Mouse (Mus musculus) thymus, postnatal 0 days (tissue): ENCODE measurements at regions not wholly inside any gene's neighbourhood (a gene's known extent, or its start where the extent isn't known, plus 50 kb on each side); places are given as distances from the start of the nearest gene placed in this dataset.

Experiments used
- DNase-seq: peaks from one replicate; pipeline ENCODE4 v3.0.0-alpha.2; 2015; ENCODE audit warnings: low spot score

DNA sequence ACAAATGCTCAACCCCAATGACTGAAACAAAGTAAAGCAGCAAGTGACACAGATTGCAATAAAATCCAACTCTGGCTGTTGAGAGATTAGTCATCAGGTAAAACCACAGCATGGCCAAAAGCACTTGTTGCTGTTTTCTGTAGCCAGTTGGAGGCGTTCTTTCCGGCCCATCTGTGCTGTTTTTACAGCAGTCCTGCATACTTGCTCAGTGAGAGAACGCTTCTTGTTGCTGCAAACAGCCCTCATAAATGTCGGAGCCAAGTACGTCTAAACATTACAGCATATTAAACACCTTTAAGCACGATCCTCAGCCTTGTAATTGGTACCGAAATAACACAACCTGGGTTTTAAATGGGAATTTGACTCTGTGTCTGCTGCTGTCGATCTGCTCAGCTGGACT lies 65.6 kb upstream of the Hs3st3a1 start:
- DNase-seq = no peak

DNA sequence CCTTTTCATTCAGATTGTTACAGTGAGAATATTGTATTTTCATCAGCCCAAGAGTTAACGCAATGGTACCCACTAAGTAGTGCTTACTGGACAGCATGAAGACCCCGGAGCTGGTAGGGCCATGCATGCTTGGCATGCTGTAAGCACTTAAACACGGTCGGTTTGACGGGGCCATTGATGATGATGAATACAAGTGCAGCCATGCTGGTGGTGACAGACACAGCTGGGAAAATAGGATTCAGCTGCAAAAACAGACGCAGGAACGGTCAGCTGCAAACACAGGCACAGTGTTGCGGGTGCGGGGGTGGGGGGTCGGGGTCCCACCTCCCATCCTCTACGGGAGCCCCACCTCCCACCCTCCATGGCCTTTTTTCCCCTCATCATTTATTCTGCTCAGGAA lies 99.7 kb upstream of the Hs3st3a1 start:
- no peak for DNase-seq

DNA sequence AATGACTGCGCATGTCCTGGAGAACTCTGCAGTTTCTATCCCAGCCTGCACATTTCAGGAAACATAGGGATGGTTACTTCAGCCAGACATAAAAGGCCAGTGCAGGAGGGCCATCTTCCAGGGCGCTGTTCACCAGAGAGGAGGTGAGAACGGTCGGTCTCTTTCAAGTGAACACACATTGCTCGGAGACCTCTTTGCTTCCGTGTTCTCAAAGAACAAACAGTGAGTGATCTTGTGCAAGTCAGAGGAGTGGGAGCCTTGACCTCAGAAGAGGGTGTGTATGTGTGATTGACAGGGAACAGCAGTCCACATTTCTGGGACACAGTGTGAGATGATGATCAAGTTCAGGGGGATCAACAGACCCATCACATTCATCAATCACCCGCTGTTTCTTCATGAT lies 102.7 kb upstream of the Hs3st3a1 start:
- DNase-seq = no peak

DNA sequence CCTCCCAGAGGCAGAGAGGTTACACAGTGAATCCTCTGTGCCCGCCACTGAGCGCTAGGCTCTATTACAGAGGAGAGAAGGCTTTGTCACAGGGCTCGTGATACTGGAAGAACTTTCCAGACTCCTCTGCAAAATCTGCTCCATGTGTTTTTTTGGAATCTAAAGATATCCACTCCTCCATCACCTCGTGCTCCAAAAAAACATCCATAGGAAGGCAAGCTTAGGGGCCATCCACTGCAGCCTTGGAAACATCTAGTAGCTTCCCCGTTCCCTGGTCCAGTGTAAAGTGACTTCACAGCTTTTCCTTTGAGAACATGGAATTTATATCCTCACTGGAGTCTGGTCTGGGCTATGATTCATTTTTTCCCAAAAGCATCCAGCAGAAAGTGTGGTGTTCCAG lies 103.3 kb upstream of the Hs3st3a1 start:
- DNase-seq = no peak

DNA sequence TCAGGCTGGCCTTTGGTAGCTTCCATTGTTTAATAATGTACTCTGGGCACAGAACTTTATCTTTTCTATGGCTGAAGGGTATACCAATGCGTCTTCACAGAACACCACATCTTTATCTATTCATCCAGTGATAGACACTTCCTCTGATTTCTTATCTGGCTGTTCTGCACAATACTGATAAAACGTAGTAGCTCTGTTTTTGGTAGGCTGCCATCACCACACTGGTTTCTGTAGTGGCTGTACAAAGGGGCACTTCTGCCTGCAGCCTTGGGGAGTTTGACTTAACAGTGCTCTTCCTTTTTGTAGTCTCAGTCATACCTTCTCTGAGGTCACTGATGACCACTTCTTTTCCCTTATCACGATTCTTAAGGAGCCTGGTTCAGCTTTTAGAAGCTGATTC lies 106.0 kb upstream of the Hs3st3a1 start:
- DNase-seq = no peak

DNA sequence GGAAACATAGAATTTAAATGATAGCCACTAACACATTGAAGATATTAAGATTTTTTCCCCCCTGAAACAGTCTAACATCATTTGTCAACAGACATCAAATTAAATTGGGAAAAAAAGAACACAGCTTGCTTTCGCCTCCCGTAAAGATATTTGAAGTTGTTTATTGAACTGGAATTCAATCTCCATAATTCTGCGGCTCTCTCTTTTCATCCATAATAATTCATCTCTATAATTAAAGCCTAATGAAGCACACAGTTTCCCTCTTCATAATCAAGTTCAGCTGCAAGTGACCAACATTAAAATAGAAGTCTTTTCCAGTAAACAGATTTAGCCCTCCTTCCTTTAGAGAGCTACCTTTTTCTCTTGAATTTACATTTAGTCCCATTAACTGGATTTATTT lies 107.4 kb upstream of the Hs3st3a1 start:
- no peak for DNase-seq

DNA sequence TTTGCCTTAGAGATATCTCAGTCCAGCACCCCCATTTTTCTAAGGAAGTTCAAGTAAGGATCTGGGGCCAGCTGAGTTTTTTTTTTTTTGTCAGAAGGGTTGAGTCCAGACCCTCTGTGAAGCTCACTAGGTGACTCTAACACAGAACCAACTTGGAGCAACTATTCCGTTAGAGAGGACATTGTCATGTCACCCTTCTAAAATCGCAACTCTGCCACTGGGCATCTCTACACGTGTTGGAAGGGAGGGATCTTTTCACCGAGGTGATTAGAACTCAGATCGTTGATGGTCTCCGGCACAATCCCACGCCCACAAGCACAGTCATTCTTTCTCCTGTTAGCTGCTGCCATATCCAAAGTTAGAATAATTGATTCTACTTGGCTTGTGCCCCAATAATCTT lies 108.5 kb upstream of the Hs3st3a1 start:
- no peak for DNase-seq

DNA sequence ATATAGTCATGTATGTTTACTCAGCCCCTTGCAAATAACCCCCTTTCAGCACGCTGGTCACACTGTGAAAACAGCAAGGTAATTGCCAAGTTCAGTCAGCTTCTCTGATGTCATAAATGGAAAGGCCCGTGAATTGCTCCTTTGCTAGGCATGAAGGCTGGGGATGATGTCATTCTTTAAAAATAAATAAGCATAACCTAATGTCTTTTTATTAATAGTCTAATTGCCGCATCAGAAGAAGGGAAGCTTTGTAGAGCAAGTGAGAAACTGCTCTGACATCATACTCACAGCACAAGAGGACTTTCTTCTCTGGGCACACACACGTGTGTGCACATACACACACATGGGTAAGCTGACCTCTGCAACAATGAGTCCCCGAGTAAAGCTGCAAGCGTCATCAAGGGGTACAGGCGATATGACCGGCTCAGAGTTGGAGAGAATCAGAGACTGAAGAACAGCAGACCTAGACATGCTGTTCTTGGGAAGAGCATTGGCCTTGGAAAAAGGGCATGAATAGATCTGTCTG lies 113.2 kb upstream of the Hs3st3a1 start:
- DNase-seq = no peak

DNA sequence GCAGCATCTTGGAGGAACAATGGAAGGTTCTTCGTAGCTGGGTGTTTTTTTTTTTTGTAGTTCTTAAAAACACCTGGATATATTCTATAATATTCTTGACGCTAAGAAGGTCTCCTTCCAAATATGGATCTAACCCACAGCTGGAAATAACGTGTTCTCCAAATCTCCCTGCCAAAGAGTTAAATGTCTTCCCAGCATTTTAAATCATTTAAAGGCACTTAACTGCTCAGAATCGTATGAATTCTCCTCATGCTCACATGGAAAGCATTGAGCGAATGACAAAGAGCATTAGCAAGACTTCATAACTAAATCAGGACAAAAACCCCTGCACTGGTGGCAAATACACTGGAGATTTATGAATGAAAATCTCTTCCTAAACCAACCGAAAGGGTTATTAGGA lies 117.7 kb upstream of the Hs3st3a1 start:
- no peak for DNase-seq

DNA sequence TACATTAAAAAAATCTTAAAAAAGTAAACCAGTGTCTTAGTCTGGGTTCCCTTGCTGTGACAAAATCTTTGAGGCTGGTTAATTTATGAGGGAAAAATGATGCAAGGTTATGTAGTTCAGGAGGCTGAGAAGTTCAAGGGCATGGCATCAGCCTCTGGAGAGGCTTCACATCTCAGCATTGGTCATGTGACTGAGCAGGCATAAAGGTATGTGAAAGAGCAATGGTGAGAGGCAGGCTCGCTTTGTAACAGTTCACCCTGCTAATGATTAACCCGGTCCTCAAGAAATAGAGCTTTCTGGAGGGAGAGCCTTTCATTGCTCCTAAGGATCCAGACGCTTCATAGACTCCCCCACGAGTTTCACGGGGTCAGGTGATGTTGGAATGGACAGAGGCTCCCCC lies 120.1 kb upstream of the Hs3st3a1 start:
- no peak for DNase-seq

DNA sequence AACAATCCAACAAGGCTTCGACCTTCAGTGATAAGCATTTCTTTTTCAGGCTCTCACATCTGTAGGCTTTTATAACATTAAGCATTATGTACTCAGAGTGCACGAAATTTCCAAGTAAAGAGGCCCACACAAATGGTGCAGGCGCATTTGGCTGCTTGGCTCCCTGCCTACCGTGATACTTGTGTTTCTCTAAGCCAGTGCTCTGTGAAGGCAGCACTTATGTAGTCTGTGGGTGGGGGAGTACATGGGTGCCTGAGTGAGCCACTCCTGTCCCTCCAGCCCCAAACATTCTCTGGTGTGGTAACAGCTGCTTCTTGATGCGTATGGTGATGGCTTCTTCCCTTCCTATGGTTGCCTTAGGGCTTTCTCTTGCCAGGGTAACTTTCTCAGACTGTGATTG lies 121.9 kb upstream of the Hs3st3a1 start:
- no peak for DNase-seq

DNA sequence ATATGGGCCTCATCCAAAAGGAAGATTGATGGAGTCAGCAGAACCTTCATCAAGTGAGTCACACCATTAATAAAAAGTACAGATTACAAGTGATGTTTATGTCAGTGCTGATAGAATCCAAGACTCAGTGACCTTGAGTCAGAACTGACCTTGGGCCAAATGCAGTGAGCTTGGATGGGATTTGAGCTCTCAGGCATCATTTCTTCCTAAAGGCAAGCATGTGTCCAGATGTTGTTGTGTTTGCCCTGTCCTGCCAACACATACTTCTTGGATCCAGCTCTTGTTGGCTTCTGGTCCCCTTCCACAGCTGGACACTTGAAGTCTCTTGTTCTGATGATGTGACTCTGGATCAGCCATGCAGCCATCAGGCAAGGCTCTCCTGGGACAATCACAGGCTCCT lies 125.3 kb upstream of the Hs3st3a1 start:
- no peak for DNase-seq

DNA sequence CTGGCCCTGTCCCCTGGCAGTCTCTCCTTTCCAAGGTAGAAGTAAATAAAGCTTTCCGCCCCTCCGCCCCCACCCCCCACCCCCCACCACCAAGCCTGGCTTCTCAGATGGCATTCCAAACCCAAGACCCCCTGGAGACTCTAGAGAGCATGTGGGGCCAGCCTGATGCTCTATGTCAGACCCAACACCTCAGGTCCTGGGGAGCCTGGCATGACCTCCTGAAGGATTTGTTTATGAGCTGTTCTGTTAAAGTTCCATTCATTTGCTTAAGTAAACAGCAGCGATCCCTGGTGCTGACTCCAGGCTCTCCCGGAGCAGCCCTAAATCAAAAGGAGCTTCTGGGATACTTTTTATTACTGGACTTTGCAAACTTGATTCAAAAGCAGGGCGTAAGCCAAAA lies 137.3 kb upstream of the Hs3st3a1 start:
- DNase-seq = no peak

DNA sequence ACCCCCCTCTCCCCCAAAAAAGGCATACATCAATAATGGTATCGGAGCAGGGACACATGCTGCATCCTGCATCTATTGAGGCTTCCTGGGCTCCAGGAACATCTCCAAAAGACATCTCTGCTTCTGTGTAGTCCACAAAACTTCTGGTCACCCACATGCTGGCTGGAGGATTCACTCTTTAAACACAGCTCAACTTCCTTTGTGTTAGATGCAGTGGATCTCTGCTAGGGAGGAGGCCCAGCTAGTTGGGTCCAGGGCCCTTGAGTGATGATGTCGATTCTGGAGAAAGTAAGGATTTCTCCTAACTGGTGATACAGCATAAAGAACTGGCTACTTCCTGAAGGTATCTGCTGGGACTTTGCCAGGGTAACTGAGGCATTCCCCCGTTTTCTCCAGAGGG lies 146.9 kb upstream of the Hs3st3a1 start:
- no peak for DNase-seq

DNA sequence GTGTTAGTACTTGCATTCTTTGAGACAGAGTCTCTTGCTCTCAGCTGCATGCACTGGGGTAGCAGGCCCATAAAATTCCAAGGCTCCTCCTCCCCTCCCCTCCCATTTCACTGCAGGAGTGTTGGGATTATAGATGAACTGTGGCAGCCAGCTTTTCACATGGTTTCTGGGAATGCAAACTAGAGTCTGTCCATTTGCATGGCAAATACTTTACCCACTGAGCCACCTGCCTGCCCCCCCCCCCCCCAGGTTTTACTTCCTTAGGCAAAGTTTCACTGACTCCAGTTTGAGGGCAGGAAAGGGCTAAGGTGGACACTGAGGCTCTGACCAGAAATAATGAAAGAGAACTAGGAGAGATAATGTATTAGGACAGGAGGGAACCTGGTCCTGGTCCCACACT lies 147.6 kb upstream of the Hs3st3a1 start:
- no peak for DNase-seq

DNA sequence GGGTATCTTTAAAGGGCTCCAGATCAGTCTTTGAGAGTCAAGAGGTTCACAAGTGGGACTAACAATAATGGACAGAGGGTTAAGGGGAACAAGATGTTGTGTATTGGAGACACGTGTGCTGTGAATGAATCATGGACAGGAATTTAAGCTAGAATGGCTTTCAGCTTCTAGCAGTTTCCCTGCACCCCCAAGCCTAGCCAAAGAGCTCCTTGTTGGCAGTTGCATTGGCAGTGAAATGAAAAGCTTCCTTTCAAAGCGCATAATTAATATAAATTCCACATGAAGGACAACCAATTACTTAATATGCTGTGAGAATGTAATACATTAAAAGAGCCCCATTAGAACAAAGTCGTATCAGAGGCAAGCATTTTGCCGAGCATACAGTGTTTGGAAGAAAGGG lies 153.4 kb upstream of the Hs3st3a1 start:
- no peak for DNase-seq

DNA sequence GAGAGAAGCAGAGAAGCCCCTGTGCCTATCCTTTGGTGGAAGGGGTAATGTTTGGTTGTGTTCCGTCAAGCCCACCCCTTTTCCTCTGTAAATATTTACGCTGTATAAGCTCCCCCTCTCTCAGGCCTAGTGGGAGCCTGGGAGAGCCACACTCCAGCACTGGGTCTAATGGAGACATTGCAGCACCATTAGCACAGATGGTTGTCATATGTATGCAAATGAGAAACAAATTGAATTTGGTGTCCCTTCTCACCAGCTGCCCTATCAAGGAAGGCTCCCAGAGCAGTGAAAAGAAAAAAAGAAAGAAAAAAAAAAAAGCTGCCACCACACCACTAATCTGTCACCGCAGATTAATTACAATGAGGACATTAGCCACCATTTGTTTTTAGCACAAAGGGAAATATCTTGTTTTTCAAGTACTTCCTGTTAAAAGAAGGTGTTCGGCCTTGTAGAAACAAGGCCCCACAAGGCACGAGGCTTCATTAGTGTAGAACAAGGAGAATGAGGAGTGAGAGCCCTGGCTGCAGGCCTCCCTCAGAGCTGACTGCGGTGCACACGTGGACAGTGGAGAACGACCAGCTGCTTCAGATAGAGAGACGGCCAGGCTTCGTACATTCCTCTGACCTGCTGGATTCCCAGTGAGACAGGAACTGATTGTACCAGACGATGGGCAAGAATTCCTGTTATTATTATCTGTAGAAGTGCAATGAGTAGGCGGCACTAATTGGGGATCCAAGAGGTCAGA lies 156.7 kb upstream of the Hs3st3a1 start:
- DNase-seq = no peak

DNA sequence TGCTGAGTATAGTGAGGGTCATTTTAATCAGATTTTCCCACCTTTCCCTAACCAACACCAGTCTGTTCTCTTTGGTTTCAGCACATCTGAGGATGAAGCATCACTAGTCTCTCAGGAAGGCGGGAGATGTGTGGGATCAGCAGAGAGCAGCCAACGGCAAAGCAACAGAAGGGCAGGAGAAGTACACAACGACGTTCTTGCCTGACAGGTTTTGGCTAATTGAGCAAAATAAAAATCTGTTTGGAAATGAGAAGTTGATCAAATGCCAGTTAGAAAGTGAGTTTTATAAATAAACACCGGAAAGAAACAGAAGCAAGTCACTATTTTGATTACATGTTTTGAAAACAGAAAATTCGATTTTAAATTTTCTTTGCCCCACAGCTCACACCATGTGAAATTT lies 161.4 kb upstream of the Hs3st3a1 start:
- no peak for DNase-seq

DNA sequence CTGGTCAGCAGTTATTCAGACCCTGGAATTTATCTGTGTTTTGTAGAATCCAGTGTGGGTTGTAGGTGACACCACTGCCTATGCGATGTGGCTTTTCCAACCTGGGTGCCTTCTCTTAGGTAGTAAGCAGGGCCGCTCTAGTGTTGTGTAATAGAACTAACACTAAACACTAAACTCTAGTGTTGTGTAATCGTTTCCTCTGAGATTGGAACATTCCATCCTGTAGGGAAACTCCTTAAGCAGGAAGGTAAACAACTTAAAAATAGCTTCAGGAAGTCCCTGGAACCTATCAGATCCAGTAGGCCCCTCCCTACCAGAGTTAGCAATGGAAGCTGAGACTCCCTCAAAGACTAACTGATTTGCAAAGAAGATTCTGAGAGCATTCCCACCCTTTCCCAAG lies 161.9 kb upstream of the Hs3st3a1 start:
- no peak for DNase-seq

DNA sequence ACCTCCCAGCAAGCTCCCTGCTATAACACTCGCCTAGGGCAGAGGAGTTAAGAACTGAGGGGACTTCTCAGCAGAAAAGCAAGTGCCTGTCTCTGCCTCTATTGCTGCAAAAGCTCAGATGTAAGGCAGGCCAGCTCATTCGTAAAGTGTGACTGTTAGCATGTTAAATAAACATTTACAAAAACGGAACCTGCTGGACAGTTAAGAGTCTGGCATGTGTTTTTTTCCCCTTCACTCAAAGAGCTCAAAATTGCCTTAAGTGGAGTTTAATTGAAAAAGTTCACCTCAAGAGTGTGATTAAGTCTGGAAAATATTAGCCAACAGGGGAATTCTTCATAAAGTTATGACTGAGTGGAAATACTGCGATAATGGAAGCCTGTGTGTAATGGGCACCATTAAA lies 167.0 kb upstream of the Hs3st3a1 start:
- DNase-seq = no peak

DNA sequence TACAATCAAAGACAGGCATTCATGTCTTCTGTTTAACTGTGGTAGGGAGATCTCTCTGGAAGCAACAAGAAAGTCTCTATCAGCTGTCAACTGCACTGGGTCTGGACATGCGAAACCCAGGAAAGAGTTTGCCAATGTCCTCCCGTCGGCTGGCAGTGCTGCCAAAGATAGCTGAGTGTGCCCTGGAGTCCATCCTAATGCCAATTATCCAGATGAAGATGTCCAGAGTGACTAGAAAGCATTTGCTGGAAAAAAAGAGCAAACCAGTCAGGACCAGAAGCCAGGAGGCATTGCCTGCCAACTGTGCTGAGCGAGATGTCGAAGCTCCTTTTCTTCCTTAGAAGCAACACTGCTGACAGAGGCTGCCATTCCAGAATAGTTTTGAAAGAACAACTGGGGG lies 167.6 kb upstream of the Hs3st3a1 start:
- DNase-seq = no peak

DNA sequence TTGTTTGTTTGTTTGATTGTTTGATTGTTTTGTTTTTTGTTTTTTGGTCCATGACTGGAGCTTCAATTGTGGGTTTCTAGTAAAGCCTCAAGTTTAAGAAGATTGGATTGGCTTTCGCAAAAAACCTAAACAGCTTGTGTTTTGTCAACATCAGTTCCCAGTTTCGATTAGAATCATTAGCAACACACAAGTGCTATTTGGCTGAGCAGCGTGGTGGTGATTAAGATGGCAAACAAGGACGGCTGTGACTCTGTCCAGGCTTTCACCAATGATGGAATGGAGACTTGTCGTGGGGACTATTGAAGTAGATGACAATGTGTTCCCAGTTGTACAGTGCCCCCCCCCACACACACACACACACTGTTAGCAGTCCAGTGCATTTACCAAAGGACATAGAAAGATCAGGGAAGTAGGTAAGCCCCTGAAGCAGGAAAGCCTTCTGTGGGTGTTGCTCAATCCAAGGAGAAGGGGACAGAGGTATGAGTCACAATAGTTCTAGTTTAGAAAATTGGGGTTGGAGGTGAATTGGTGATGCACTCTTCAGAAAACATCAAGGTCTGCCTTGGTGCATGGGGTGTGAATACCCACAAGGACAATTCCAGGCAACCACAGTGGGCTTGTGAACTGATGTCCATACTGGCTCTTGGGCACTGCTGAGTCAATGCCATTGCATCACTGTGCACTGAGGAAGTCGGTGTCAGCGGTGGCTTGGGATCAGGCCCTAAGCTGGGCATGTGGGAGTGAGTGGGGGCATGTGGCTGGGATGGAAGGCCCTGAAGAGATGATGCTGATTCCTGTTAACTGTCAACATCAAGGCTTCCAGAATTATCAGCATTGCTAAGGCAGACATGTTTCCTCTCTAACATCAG lies 174.5 kb upstream of the Cox10 start:
- DNase-seq = no peak

DNA sequence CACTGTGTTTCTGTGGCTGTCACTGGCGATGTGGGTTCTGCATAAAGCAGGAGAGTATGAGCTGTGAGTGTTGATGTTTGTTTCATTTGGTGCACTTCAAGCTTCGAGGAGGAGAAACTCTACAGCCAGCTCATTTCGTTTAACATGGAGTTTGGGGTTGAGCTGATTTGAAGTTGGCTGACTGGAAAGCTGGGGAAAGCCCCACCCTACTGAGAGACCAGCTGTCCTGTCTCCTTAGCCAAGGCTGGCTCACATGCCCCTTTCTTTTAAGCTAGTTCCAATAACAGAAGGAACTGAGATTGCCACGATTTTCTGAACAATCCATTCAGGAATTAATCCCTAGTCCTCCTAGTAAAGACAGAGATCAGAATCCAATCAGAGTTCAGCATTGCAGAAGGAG lies 157.6 kb upstream of the Cox10 start:
- no peak for DNase-seq
